Mouse (Mus musculus): ENCODE results near the gene Myo1a. TPM values are rescaled to one million over a fixed set of nuclear protein-coding genes. Genes with fewer than 3 reads are reported as not detected.
A peak's percentile ranks its signal among the peaks of the same experiment; 100 is the strongest.

Gene Myo1a
- polyA plus RNA-seq, 1 experiment, result 18.5 TPM

GRCm38 (mm10) chr10:127663590-127663989, 41.4 kb upstream of the Myo1a start:
- no peak for TF ChIP-seq CTCF (IDR thresholded peaks at IDR 0.05; ENCODE audit: control insufficient read depth, insufficient read depth, insufficient replicate concordance, low read depth, low read length)
- TF ChIP-seq POLR2A (IDR thresholded peaks at IDR 0.05; ENCODE audit: control insufficient read depth, low read depth, low read length), result no peak
- Histone ChIP-seq H3K4me3 (ENCODE audit: control insufficient read depth, low read depth, low read length) (no peak overlapping the region), H3K27me3 (ENCODE audit: control insufficient read depth, insufficient read depth, low read length) (no peaks in the 10 kb centered on the region), H3K4me1 (ENCODE audit: control insufficient read depth, insufficient read depth, low read length) (peaks cover 21% of the 10 kb centered on the region), H3K27ac (ENCODE audit: control insufficient read depth, insufficient read depth, low read depth, low read length) (no peak overlapping the region), H3K36me3 (ENCODE audit: control insufficient read depth, insufficient read depth, low read length) (no peaks in the 10 kb centered on the region)

- Histone ChIP-seq H3K4me3 (ENCODE audit: control insufficient read depth, low read depth, low read length) (no peak overlapping the region), H3K27ac (ENCODE audit: control insufficient read depth, insufficient read depth, low read depth, low read length) (no peak overlapping the region), H3K4me1 (ENCODE audit: control insufficient read depth, insufficient read depth, low read length) (peaks cover 26% of the 10 kb centered on the region), H3K36me3 (ENCODE audit: control insufficient read depth, insufficient read depth, low read length) (no peaks in the 10 kb centered on the region), H3K27me3 (ENCODE audit: control insufficient read depth, insufficient read depth, low read length) (no peaks in the 10 kb centered on the region)
- TF ChIP-seq CTCF (IDR thresholded peaks at IDR 0.05; ENCODE audit: control insufficient read depth, insufficient read depth, insufficient replicate concordance, low read depth, low read length), result no peak
- no peak for TF ChIP-seq POLR2A (IDR thresholded peaks at IDR 0.05; ENCODE audit: control insufficient read depth, low read depth, low read length)
Measured at GRCm38 (mm10) chr10:127664166-127664565, 40.8 kb upstream of the Myo1a start.

GRCm38 (mm10) chr10:127664891-127665290, 40.1 kb upstream of the Myo1a start:
- no peaks in the 10 kb centered on the region for H3K27me3 ChIP-seq (ENCODE audit: control insufficient read depth, insufficient read depth, low read length)

GRCm38 (mm10) chr10:127665366-127666181, 39.4 kb upstream of the Myo1a start:
- Histone ChIP-seq H3K36me3 (ENCODE audit: control insufficient read depth, insufficient read depth, low read length) (no peaks in the 10 kb centered on the region), H3K27ac (ENCODE audit: control insufficient read depth, insufficient read depth, low read depth, low read length) (peak overlapping the region; percentile 73), H3K27me3 (ENCODE audit: control insufficient read depth, insufficient read depth, low read length) (no peaks in the 10 kb centered on the region), H3K4me1 (ENCODE audit: control insufficient read depth, insufficient read depth, low read length) (peaks cover 32% of the 10 kb centered on the region), H3K4me3 (ENCODE audit: control insufficient read depth, low read depth, low read length) (peak overlapping the region; percentile 93)
- TF ChIP-seq POLR2A (IDR thresholded peaks at IDR 0.05; ENCODE audit: control insufficient read depth, low read depth, low read length) (no peak), CTCF (IDR thresholded peaks at IDR 0.05; ENCODE audit: control insufficient read depth, insufficient read depth, insufficient replicate concordance, low read depth, low read length) (no peak)

More at GRCm38 (mm10) chr10:127664891-127665290, 40.1 kb upstream of the Myo1a start:
- H3K27ac ChIP-seq (ENCODE audit: control insufficient read depth, insufficient read depth, low read depth, low read length), result no peak overlapping the region
- peak overlapping the region; percentile 93; the same call in 1 of the 2 replicates for H3K4me3 ChIP-seq (ENCODE audit: control insufficient read depth, low read depth, low read length)
- TF ChIP-seq CTCF (IDR thresholded peaks at IDR 0.05; ENCODE audit: control insufficient read depth, insufficient read depth, insufficient replicate concordance, low read depth, low read length) (no peak), POLR2A (IDR thresholded peaks at IDR 0.05; ENCODE audit: control insufficient read depth, low read depth, low read length) (no peak)
- H3K36me3 ChIP-seq (ENCODE audit: control insufficient read depth, insufficient read depth, low read length), result no peaks in the 10 kb centered on the region
- peaks cover 32% of the 10 kb centered on the region for H3K4me1 ChIP-seq (ENCODE audit: control insufficient read depth, insufficient read depth, low read length)

- peak within 1 kb of the TSS; percentile 94 for H3K27ac ChIP-seq (ENCODE audit: control insufficient read depth, insufficient read depth, low read depth, low read length)
- peak within 1 kb of the TSS; percentile 93 for H3K4me3 ChIP-seq (ENCODE audit: control insufficient read depth, low read depth, low read length)
- H3K27me3 ChIP-seq (ENCODE audit: control insufficient read depth, insufficient read depth, low read length), result no peaks in the 10 kb centered on the region
- H3K36me3 ChIP-seq (ENCODE audit: control insufficient read depth, insufficient read depth, low read length), result no peaks in the 10 kb centered on the region
- peaks cover 30% of the 10 kb centered on the region for H3K4me1 ChIP-seq (ENCODE audit: control insufficient read depth, insufficient read depth, low read length)
- TF ChIP-seq CTCF (IDR thresholded peaks at IDR 0.05; ENCODE audit: control insufficient read depth, insufficient read depth, insufficient replicate concordance, low read depth, low read length) (no peak), POLR2A (IDR thresholded peaks at IDR 0.05; ENCODE audit: control insufficient read depth, low read depth, low read length) (no peak; the same call in 1 of the 2 replicates)
Measured at GRCm38 (mm10) chr10:127666501-127667268, 38.3 kb upstream of the Myo1a start, which contains the start of gene Nemp1. Gene Nemp1 (plus strand): TSS chr10:127666901.

- Histone ChIP-seq H3K4me1 (ENCODE audit: control insufficient read depth, insufficient read depth, low read length) (peaks cover 29% of the 10 kb centered on the region), H3K36me3 (ENCODE audit: control insufficient read depth, insufficient read depth, low read length) (no peaks in the 10 kb centered on the region), H3K27me3 (ENCODE audit: control insufficient read depth, insufficient read depth, low read length) (no peaks in the 10 kb centered on the region), H3K27ac (ENCODE audit: control insufficient read depth, insufficient read depth, low read depth, low read length) (peak overlapping the region; percentile 94), H3K4me3 (ENCODE audit: control insufficient read depth, low read depth, low read length) (peak overlapping the region; percentile 93)
- TF ChIP-seq POLR2A (IDR thresholded peaks at IDR 0.05; ENCODE audit: control insufficient read depth, low read depth, low read length) (peak; percentile 49; the same call in 1 of the 2 replicates), CTCF (IDR thresholded peaks at IDR 0.05; ENCODE audit: control insufficient read depth, insufficient read depth, insufficient replicate concordance, low read depth, low read length) (no peak)
Measured at GRCm38 (mm10) chr10:127667269-127668092, 37.5 kb upstream of the Myo1a start.

Measured in testis, adult 2 months (tissue).